Mouse (Mus musculus) cortical plate, adult 2 months (tissue): ENCODE results near the gene Klc4. TPM values are rescaled to one million over a fixed set of nuclear protein-coding genes. Genes with fewer than 3 reads are reported as not detected.

Experiments
- H3K27ac ChIP-seq: fragments of 200-500 bp; 2 replicates; pipeline ENCODE4 v1.5.1; 2012; ENCODE audit warnings: low read length, control low read depth, inconsistent platforms; ENCODE audit not compliant: insufficient read depth
- H3K4me1 ChIP-seq: fragments of 200-500 bp; 2 replicates; pipeline ENCODE4 v1.6.1; 2011; ENCODE audit warnings: low read length; ENCODE audit not compliant: control insufficient read depth, insufficient read depth
- H3K4me3 ChIP-seq: fragments of 200-500 bp; 2 replicates; pipeline ENCODE4 v1.5.1; 2011; ENCODE audit warnings: mild to moderate bottlenecking, low read length, control low read depth; ENCODE audit not compliant: insufficient read depth
- CTCF ChIP-seq: fragments of 200-500 bp; IDR thresholded peaks from 2 replicates; pipeline ENCODE4 v1.5.1; 2011; ENCODE audit warnings: mild to moderate bottlenecking, control low read depth, low read length; ENCODE audit not compliant: insufficient read depth; ENCODE audit errors: extremely low read depth
- POLR2A ChIP-seq: fragments of 200-500 bp; IDR thresholded peaks from 2 replicates; pipeline ENCODE4 v1.6.1; 2011; ENCODE audit warnings: mild to moderate bottlenecking, low read length, control low read depth; ENCODE audit not compliant: insufficient read depth; ENCODE audit errors: extremely low read depth
- polyA plus RNA-seq: library from polyadenylated mRNA; depleted of rRNA; stranded (reverse); fragments of >200 nt; gene quantifications from 2 replicates; pipeline ENCODE4 v1.2.3, GENCODE M21; 2012

The Klc4 gene
- polyA plus RNA-seq, 1 experiment, result 20.0 TPM

DNA sequence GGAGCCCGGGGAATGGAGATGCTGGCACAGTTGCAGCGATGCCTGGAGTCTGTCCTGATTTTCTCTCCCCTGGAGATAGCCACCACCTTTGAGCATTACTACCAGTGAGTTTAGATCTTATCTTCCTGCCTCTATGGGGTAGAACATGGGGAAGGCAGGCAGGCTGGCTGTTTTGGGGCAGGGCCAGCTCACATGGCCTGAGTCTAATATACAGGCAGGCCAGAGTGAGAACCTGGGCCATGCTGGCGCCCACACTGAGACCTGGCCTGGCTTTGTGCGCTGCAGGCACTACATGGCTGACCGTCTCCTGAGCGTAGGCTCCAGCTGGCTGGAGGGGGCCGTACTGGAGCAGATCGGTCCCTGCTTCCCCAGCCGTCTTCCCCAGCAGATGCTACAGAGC lies 15.5 kb upstream of the Klc4 start:
- H3K4me3 ChIP-seq, result no peak overlapping the region
- TF ChIP-seq CTCF, result no peak
- TF ChIP-seq POLR2A, result no peak
- H3K4me1 ChIP-seq, result no peaks in the 10 kb centered on the region
- no peak overlapping the region for H3K27ac ChIP-seq

DNA sequence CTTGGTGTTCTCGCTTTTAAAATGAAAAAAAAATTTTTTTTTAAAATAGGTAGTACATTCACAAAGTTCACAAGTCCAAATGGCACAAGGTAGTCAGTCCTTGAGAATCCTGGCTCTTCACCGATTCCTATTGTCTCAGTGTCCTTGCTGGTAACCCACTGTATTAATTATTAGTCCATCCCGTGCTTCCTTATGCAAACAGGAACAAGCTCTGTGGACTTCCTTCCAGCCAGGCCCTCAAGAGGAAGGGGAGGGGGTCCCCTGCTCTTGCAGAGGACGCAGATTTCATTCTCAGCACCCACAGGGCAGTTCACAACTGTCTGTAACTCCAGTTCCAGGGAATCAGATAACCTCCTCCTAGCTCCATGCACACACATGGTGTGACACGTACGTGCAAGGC lies 10.2 kb upstream of the Klc4 start:
- TF ChIP-seq CTCF (no peak), POLR2A (no peak)
- Histone ChIP-seq H3K27ac (no peak overlapping the region), H3K4me3 (no peak overlapping the region), H3K4me1 (peaks cover 6% of the 10 kb centered on the region)

DNA sequence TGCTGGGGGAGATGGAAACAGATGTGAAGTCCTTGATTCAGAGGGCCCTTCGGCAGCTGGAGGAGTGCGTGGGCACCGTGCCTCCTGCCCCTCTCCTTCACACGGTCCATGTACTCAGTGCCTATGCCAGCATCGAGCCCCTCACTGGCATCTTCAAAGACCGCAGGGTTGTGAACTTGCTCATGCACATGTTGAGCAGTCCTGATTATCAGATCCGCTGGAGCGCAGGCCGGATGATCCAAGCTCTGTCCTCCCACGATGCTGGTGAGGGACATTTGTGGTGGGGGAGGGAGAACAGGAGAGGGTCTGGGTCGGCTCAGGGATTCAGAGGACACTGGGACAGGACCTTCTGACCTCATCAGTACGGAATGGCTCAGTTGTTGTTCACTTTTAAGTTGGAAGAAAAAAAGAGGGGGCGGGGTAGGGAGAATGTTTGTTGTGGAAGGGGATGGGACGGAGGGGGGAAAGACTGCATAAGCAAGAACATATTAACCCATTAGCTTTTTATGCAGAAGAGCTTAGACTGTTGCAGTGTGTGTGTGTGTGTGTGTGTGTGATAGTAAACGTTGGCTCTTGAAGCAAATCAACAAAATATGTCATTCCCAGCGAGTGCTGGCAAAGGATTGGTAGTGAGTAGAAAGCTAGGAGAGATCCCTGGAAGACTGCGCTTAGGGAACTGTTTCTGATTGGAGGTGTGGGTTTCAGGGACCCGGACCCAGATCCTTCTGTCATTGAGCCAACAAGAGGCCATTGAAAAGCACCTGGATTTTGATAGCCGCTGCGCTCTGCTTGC lies 6.1 kb upstream of the Klc4 start:
- Histone ChIP-seq H3K27ac (no peak overlapping the region), H3K4me1 (peaks cover 7% of the 10 kb centered on the region), H3K4me3 (no peak overlapping the region; the same call in 1 of the 2 replicates)
- TF ChIP-seq CTCF, result no peak
- TF ChIP-seq POLR2A, result no peak

DNA sequence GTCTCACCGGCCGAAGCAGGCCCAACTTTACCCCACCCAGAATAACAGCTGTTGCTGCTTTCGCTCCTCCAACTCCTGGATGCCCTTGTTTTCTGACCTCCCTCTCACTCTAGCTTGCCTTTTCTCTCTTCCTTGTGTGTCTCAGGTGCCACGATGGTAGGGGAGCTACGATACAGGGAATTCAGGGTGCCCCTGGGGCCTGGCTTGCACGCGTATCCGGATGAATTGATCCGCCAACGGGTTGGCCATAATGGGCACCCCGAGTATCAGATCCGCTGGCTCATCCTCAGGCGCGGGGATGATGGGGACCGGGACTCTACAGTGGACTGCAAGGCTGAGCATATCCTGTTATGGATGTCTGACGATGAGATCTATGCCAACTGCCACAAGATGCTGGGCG lies 5.5 kb upstream of the Klc4 start:
- 0 out of 2 replicates have a peak overlapping the region, but pooled peaks have one; percentile 50 for H3K27ac ChIP-seq
- peaks cover 7% of the 10 kb centered on the region for H3K4me1 ChIP-seq
- no peak for TF ChIP-seq CTCF
- peak overlapping the region; percentile 64; the same call in 1 of the 2 replicates for H3K4me3 ChIP-seq

DNA sequence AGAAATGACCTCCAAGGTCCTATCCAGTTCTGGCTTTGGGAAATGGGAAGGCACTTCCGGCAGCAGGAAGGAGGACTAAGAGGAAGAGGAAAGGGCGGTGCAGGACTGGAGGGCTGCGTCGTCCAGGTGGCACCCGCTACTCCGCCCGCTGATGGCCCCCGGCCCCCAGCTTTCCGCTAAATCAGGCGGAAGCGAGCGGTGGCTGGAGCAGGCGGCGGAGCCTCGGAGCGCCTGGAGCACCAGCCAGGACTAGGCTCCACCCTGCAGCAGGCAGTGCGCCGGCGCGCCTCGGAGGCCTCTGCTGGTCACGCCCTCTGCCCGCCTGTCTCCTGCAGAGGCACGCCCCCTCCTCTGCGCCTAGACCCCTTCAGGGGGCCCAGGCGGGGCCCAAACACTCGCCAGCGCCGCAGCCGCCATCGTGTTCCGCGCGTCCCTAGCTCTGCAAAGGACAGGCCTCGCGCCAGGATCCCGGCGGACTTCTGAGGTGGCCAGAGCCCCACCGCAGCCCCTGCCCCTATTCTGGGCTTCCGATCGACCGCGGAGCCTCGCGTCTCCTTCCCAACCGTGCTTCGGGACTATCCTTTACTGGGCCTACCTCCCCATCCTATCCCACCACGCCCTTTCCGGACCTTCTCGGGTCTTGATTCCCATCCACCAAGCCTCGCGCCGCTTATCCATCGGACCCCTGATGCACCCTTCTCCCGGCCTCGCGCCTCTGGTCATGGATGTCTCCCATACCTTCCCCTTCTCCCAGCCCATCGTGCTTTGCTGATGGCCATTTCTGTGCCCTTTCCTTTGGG lies 4.6 kb upstream of the Klc4 start, which contains the start of gene Cul7:
Gene Cul7, plus strand, starts transcription at position 106 of the 800 bp plus-strand sequence.
- TF ChIP-seq POLR2A (peak; percentile 72; the same call in 1 of the 2 replicates), CTCF (no peak)
- Histone ChIP-seq H3K27ac (peak within 1 kb of the TSS; percentile 50), H3K4me3 (peak within 1 kb of the TSS; percentile 64), H3K4me1 (peaks cover 7% of the 10 kb centered on the region)

DNA sequence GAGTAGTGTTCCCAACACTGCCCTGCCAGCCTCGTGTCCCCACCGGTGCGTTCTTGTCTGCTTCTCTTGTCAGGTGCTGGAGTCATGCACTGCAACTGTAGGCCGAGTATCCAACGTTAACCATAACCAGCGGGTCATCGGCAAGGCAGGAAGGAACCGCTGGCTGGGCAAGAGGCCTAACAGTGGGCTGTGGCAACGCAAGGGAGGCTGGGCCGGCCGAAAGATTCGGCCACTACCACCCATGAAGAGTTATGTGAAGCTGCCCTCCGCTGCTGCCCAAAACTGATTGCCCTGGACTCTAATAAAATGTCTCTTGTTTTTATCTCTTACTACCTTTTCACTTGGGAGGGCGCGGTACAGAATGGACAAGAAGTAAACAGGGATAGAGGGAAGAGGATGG lies 4.0 kb upstream of the Klc4 start:
- TF ChIP-seq CTCF, result no peak
- TF ChIP-seq POLR2A, result no peak
- Histone ChIP-seq H3K4me3 (peak overlapping the region; percentile 64), H3K4me1 (peaks cover 7% of the 10 kb centered on the region), H3K27ac (peak overlapping the region; percentile 3)

DNA sequence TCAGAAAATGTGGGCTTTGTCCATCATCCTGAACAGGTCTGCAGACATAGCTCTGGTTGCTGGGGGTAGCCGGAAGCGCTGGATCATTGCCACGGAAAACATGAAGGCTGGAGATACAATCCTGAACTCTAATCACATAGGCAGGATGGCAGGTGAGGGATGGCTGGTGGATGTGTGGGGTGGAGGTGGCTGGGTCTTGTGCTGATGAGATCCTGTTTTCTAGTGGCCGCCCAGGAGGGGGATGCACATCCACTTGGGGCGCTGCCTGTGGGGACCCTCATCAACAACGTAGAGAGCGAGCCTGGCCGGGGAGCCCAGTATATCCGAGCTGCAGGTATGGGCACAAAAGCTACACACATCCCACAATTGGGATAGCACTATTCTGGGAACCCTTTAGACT lies 2.6 kb upstream of the Klc4 start:
- Histone ChIP-seq H3K27ac (no peak overlapping the region), H3K4me3 (no peak overlapping the region), H3K4me1 (peaks cover 7% of the 10 kb centered on the region)
- TF ChIP-seq CTCF (no peak), POLR2A (no peak)

DNA sequence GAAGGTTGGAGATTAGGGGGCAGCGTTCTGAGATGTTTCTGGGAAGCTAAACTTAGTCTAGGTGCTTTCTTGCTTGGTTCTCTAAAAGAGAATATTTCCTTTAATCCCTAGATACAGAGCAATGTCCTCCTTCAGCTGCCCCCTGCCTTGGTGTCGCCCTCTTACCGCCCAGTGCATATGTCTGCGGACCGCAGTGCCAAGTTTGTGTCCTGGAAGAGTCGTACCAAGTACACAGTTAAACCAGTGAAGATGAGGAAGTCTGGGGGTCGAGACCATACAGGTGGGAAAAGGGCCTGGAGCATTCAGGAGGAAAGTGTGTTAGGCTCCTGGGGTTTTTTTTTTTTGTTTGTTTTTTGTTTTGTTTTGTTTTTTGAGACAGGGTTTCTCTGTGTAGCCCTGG lies 1.5 kb upstream of the Klc4 start:
- Histone ChIP-seq H3K27ac (no peak overlapping the region), H3K4me3 (no peak overlapping the region; the same call in 1 of the 2 replicates), H3K4me1 (peaks cover 7% of the 10 kb centered on the region)
- TF ChIP-seq POLR2A (no peak), CTCF (no peak)

DNA sequence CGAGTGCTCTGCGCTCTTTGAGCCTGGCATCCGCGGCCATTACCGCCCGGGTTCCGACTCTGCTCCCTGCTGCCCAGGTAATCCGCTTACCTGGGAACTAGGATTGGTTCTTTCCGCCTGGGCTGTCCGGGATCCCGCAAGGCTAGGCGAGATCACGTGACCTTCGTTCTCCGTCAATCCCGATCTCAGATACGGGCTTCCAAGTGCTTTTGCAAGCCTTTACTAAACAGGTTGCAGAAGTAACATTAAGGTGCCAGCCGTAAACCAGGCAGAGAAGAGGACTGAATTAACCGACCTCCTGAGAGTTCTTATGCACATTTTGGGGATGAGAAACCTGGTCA lies 470 bp upstream of the Klc4 start:
- Histone ChIP-seq H3K27ac (peak overlapping the region; percentile 55; the same call in 1 of the 2 replicates), H3K4me1 (peaks cover 3% of the 10 kb centered on the region), H3K4me3 (peak overlapping the region; percentile 60)
- no peak for TF ChIP-seq POLR2A
- no peak for TF ChIP-seq CTCF
